Mouse (Mus musculus) embryonic stem cell, embryonic (primary cell): ENCODE data around the gene Trip12.

Experiments used
- CTCF ChIA-PET, 4 experiments: fragments of 300-600 bp in 2 of 4; fragments of 350-600 bp in 2 of 4; sonication (Branson Sonifier 250); formaldehyde crosslinking; loops; one replicate each; lab custom pipeline; 2022; ENCODE audit warnings: inconsistent platforms in 2 of 4; lab: Charles Lee
- POLR2A ChIA-PET, 4 experiments: fragments of 300-600 bp in 2 of 4; fragments of 350-600 bp in 2 of 4; sonication (Branson Sonifier 250); formaldehyde crosslinking; loops; one replicate each; lab custom pipeline; 2022; ENCODE audit warnings: antibody characterized with exemption in 4 of 4, inconsistent platforms in 1 of 4; lab: Charles Lee

Trip12 gene

DNA sequence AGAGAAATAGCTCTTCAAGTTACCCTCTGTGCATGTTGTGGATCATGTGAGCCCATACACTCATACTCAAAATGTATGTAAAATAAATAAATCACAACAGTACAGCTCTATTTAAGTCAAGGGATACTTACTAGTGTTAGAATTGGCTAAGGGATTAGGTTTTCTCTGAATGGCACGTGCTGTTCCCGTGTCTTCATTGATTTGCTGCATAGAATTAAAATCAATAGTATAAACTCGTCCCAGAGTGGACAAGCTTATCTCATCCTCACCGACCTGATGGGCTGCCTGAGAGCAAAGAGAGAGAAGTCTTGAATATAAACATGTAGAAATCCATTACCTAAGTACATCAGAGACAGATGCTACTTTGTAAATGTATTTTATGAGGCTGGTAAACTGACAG, 81.5 kb downstream of the Trip12 start:
- POLR2A ChIA-PET: interaction anchor here in 2 of 4 experiments (0.6 to 1.9 kb wide), 10 partner anchors 10 to 44 kb away, joined by 3 to 6 read pairs (median 3); no protein-coding TSS in a partner anchor
- CTCF ChIA-PET: no interaction called here

GRCm38 (mm10) chr1:84742156-84742555, 98.2 kb downstream of the Trip12 start:
- ChIA-PET POLR2A (interaction anchor here in 1 of 4 experiments (1.4 to 2.1 kb wide), 2 partner anchors 16 to 81 kb away, joined by 3 to 6 read pairs; no protein-coding TSS in a partner anchor), CTCF (no interaction called here)

GRCm38 (mm10) chr1:84740080-84740479, 100.2 kb downstream of the Trip12 start:
- CTCF ChIA-PET: interaction anchor here in 1 of 4 experiments (1.8 kb wide), 1 partner anchor 141 kb away, joined by 5 read pairs; no protein-coding TSS in a partner anchor
- POLR2A ChIA-PET: interaction anchor here in 2 of 4 experiments (0.7 to 2.1 kb wide), 4 partner anchors 11 to 105 kb away, joined by 3 to 6 read pairs (median 4); no protein-coding TSS in a partner anchor

DNA sequence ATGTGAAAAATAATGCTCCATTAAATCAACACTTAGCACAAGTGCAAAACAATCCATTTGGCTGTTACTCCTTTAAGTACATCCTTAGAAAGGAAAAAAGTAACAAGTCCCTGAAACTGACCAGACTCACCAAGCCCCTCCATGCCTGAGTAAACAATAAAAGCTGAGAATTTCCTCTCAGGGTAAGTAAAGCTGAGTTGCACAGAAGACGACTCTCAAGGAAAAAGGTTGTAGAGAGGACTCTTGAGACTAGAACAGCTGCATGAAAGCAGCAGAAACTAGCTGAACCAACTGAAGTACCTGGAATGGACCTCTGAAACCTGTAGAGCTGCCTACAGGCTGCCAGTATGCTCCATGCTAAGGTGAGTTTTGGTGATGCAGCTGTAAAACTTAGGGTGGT, 103.2 kb downstream of the Trip12 start:
- ChIA-PET CTCF (interaction anchor here in 1 of 4 experiments (0.7 kb wide), 1 partner anchor 31 kb away, joined by 3 read pairs; no protein-coding TSS in a partner anchor), POLR2A (interaction anchor here (0.5 to 1.2 kb wide), 10 partner anchors 9 to 197 kb away, joined by 3 to 7 read pairs (median 3); no protein-coding TSS in a partner anchor)

GRCm38 (mm10) chr1:84733799-84734198, 106.5 kb downstream of the Trip12 start:
- ChIA-PET POLR2A (interaction anchor here in 1 of 4 experiments (1.0 to 2.9 kb wide), 4 partner anchors 8 to 103 kb away, joined by 3 to 14 read pairs (median 4); no protein-coding TSS in a partner anchor), CTCF (interaction anchor here in 1 of 4 experiments (1.4 kb wide), 1 partner anchor 148 kb away, joined by 4 read pairs; no protein-coding TSS in a partner anchor)

DNA sequence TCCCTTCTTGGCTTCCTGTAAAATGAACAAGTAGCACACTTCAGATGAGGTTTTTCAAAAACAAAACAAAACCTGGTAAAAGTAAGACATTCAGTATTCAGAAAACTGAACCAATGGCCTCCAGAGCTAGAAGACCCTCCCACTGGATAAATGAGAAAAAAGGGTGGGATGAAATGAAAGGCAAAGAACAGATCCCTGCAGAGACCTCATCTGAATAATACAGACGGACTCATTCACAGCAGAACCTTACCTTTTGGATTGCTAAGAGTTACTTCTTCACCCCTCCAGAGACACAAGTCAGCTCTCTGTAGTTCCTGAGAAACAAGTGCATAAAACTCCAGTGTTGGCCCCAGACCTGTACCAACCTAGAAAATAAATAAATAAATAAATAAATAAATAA, 108.6 kb downstream of the Trip12 start:
- ChIA-PET POLR2A (interaction anchor here in 3 of 4 experiments (0.6 to 2.9 kb wide), 17 partner anchors 9 to 137 kb away, joined by 3 to 14 read pairs (median 4); no protein-coding TSS in a partner anchor), CTCF (interaction anchor here in 2 of 4 experiments (0.7 to 0.9 kb wide), 2 partner anchors 36 to 60 kb away, joined by 3 read pairs; partner anchors contain the start of gene Dner (in 1 of the 2))

DNA sequence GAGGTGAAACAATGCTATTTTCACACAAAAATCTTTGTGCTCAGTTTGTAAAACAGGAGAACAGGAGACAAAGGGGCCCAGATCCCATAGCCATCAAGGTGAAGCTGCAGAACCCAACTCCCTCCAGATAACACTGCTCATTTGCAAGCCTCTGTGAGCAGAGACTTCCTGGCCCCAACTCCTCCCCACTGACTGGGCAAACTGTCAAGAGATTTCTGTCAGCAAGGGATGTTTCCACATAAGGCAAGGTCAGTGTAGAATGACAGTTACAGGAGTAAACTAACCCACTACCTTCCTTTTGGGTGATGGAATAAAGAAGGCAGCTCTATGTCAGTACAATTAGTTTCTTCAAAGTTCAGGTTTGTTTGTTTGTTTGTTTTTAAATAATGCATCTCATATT, 117.5 kb downstream of the Trip12 start:
- POLR2A ChIA-PET: interaction anchor here in 3 of 4 experiments (0.6 to 2.3 kb wide), 6 partner anchors 9 to 166 kb away, joined by 3 to 14 read pairs (median 4); no protein-coding TSS in a partner anchor
- CTCF ChIA-PET: interaction anchor here in 1 of 4 experiments (0.6 kb wide), 1 partner anchor 169 kb away, joined by 3 read pairs; no protein-coding TSS in a partner anchor

DNA sequence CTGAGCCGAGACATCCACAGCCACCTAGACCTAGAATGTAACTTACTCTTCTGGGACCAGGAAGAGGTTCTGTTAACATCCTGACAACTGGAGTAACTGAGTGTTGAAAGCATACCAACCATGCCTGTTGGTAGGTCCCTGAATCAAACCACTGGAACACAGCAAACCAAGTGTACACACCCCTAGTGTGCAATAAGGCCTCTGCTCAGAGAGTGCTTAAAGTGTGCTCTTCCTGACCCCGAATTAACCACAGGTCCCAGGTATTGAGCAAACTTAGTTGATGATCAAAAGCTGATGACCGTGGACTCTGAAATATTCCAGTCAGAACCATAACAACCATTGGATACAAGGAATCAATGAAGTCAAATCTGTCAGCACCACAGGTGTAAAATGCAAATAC, 117.9 kb downstream of the Trip12 start:
- ChIA-PET POLR2A (interaction anchor here in 1 of 4 experiments (0.6 to 2.3 kb wide), 3 partner anchors 10 to 46 kb away, joined by 3 to 14 read pairs (median 5); no protein-coding TSS in a partner anchor), CTCF (interaction anchor here in 1 of 4 experiments (0.6 kb wide), 1 partner anchor 169 kb away, joined by 3 read pairs; no protein-coding TSS in a partner anchor)

- ChIA-PET CTCF (no interaction called here), POLR2A (interaction anchor here in 2 of 4 experiments (0.6 to 2.3 kb wide), 4 partner anchors 10 to 29 kb away, joined by 3 to 14 read pairs (median 3); no protein-coding TSS in a partner anchor)
Observed at GRCm38 (mm10) chr1:84721942-84722341, 118.4 kb downstream of the Trip12 start.

GRCm38 (mm10) chr1:84709810-84710785, 130.2 kb downstream of the Trip12 start:
- ChIA-PET POLR2A (interaction anchor here (0.6 to 1.9 kb wide), 15 partner anchors 8 to 161 kb away, joined by 3 to 9 read pairs (median 3); partner anchors contain the start of gene Dner (in 1 of the 4)), CTCF (interaction anchor here (0.6 to 2.5 kb wide), 9 partner anchors 13 to 417 kb away, joined by 3 to 25 read pairs (median 3); partner anchors contain the start of gene Dner (in 3 of the 4))

- ChIA-PET CTCF (interaction anchor here (0.6 to 2.5 kb wide), 6 partner anchors 12 to 108 kb away, joined by 3 to 25 read pairs (median 4); partner anchors contain the start of gene Dner (in 3 of the 4)), POLR2A (interaction anchor here in 3 of 4 experiments (0.6 to 1.9 kb wide), 10 partner anchors 9 to 161 kb away, joined by 3 to 9 read pairs (median 3); no protein-coding TSS in a partner anchor)
Observed at GRCm38 (mm10) chr1:84709406-84709805, 130.9 kb downstream of the Trip12 start.

- ChIA-PET POLR2A (no interaction called here), CTCF (no interaction called here)
Observed at GRCm38 (mm10) chr1:84700254-84700653, 140.1 kb downstream of the Trip12 start.

GRCm38 (mm10) chr1:84697136-84697535, 143.2 kb downstream of the Trip12 start:
- ChIA-PET POLR2A (interaction anchor here in 3 of 4 experiments (1.6 to 2.9 kb wide), 4 partner anchors 60 to 229 kb away, joined by 4 to 8 read pairs (median 5); no protein-coding TSS in a partner anchor), CTCF (interaction anchor here (0.6 to 3.1 kb wide), 25 partner anchors 10 to 1505 kb away, joined by 3 to 25 read pairs (median 3); no protein-coding TSS in a partner anchor)

DNA sequence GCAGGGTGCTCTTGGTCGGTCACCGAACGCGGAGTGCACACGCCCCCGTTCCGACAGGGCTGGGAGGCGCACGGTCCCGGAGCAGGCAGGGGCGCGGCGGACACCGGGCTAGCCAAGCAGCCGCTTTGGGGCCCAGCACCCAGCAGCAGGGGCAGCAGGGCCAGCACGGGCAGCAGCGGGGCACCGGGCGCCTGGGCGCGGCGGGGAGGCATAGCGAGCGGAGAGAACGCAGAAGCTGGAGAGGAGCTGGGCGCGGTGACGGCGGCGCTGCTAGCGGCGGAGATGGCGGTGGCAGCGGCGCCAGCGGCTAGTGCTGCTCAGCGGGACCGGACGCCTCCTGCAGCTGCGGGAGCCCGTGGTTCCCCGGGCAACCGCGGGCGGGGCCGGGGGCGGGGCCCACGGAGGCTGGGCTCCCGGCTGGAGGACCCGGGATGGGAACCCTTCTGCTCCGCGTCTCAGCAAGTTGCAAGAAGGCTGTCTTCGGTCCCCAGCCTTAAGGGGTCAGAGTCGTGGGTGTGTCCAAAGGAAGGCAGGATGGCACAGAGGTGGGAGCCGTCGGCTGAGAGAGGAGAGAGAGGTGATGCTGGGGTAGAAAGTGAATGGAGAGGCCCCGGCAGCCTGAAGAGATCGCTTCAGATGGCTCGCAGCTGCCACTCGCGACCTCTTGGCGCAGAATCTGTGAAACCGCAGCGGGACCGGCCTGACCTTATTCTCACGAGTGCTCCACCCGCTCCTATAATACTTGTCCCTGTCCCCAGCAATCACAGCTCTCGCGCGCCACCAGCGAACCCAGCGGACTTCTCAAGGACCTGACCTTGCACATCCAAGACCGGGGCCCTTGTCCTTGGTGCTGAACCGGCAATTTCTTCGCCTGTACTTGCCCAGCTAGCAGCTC, 144.6 kb downstream of the Trip12 start, which contains the start of gene Dner:
Gene Dner (minus strand): TSS at position 705 of the 895 bp plus-strand sequence.
- CTCF ChIA-PET: interaction anchor here (0.6 to 3.1 kb wide), 24 partner anchors 14 to 471 kb away, joined by 3 to 25 read pairs (median 4); no protein-coding TSS in a partner anchor
- POLR2A ChIA-PET: interaction anchor here in 3 of 4 experiments (0.5 to 2.9 kb wide), 13 partner anchors 15 to 230 kb away, joined by 3 to 8 read pairs (median 4); no protein-coding TSS in a partner anchor

DNA sequence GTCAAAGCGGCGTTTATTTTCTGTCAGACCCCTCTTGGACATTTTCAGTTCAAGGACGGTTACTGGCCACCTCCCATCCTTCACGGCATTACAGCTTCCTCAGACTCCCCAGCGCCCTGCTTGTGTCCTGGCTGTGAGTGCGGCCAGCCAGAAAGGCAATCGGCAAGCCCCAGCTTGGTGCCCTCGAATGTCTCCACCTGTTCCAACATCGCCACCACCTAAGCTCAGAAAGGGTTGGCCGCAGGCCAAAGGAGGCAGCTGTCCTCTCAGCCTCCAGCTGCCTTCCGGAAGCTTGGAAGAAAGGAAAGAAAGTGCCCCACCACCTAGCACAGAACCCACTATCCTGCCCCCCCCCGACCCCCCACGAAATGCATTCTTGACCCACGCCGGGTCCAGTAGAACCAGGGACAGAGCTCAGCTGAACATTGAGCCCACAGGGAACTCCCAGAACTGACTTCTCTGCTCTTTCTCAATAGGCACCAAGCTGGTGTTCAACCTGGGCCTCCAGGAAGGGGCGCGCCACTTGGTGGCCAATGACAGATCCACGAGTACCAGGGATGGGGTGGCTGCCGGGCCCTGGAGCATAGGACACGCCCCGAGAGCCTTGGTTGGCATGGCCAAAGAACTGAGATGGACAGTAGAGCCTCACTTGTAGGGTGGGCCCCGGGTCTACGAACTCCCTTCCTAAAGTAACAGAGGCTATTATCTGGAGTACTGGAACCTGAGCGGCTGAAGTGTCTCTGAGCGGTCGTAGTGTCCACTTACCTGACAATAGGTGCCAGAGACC, 145.4 kb downstream of the Trip12 start:
- CTCF ChIA-PET: interaction anchor here in 3 of 4 experiments (0.6 to 3.1 kb wide), 12 partner anchors 14 to 470 kb away, joined by 3 to 12 read pairs (median 4); no protein-coding TSS in a partner anchor
- POLR2A ChIA-PET: interaction anchor here in 3 of 4 experiments (0.5 to 2.9 kb wide), 12 partner anchors 15 to 362 kb away, joined by 3 to 8 read pairs (median 4); no protein-coding TSS in a partner anchor
